Mouse (Mus musculus): ENCODE measurements around the gene Rora.

GRCm38 (mm10) chr9:69140144-69140543 is 486.6 kb downstream of the Rora start:
- no peak for TF ChIP-seq POLR2A (IDR thresholded peaks at IDR 0.05; ENCODE audit: insufficient read length, low read depth)
- TF ChIP-seq E2F4 (IDR thresholded peaks at IDR 0.05; ENCODE audit: insufficient read depth) = no peak
- no peak for TF ChIP-seq TCF12 (IDR thresholded peaks at IDR 0.05; ENCODE audit: insufficient read depth, poor library complexity, severe bottlenecking)
- TF ChIP-seq REST (IDR thresholded peaks at IDR 0.05; ENCODE audit: insufficient read depth, insufficient read length) = no peak
- no peak for TF ChIP-seq USF1 (IDR thresholded peaks at IDR 0.05; ENCODE audit: low read depth)
- TF ChIP-seq POLR2AphosphoS2 (IDR thresholded peaks at IDR 0.05; ENCODE audit: insufficient read length, low read depth) = no peak
- TF ChIP-seq MYOD1 (IDR thresholded peaks at IDR 0.05; ENCODE audit: control insufficient read depth in 1 of 3, insufficient read length in 2 of 3, low read depth in 2 of 3) = no peak
- TF ChIP-seq CEBPB (IDR thresholded peaks at IDR 0.05; ENCODE audit: insufficient read depth, poor library complexity, severe bottlenecking) = no peak
- no peak for TF ChIP-seq MAX (IDR thresholded peaks at IDR 0.05; ENCODE audit: low read depth)
